Mouse (Mus musculus): ENCODE measurements around the gene Smpdl3b. TPM values are rescaled to one million over a fixed set of nuclear protein-coding genes. Genes with fewer than 3 reads are reported as not detected.
"Not testable (repeated sequence)": the region's sequence is repeated elsewhere in the genome, so short reads cannot be mapped to it uniquely, and the experiment has no call there.

The Smpdl3b gene
- under 1 TPM; 0.36 to 0.94 TPM for total RNA-seq (2021)

DNA sequence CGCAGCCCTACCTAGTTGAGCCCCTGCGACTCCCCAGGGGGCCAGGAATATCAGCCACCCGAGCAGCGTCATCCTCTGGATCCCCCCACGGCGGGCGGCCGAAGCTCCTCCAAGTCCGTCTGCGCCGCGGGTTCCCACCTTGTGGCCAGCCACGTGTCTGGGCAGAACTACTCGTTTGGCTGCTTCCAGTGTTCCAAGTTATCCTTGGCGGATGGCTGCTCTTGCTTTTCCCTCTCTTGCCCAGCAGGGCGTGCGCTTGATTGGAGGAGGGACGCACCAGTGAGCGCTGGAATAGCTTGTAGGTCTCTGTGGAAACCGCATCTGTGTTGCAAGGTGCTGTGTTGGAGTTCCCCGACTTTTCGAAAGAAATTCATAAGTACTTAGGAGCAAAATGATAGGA is at the start of gene Smpdl3b:
Gene Smpdl3b (minus strand): TSS at position 279 of the 400 bp plus-strand sequence.
- intact Hi-C loops (cut with DNase I), result no loop called here
- DNase-seq (ENCODE audit: low spot score), result peak; percentile 70

DNA sequence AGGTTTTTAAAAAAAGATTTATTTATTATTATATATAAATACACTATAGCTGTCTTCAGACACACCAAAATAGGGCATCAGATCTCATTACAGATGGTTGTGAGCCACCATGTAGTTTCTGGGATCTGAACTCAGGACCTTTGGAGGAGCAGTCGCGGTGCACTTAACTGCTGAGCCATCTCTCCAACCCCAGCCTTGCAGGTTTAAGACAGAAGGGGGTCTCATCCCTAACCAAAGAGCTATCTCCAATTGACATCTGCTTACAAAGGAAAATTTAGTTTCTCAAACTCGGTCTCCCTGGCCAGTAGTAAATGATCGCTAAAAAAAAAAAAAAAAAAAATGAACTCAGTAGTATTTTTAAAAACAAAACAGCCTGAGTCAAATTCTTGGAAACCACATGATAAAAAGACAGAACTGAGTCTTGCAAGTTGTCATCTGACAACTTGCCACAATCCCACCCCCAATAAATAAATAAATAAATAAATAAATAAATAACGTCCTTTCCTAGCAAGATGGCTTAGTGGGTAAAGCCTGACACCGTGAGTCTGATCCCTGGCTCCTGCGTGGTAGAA is 49.7 kb upstream of the Smpdl3b start:
- intact Hi-C loops (cut with DNase I), result no loop called here
- no peak for DNase-seq (ENCODE audit: low spot score)

DNA sequence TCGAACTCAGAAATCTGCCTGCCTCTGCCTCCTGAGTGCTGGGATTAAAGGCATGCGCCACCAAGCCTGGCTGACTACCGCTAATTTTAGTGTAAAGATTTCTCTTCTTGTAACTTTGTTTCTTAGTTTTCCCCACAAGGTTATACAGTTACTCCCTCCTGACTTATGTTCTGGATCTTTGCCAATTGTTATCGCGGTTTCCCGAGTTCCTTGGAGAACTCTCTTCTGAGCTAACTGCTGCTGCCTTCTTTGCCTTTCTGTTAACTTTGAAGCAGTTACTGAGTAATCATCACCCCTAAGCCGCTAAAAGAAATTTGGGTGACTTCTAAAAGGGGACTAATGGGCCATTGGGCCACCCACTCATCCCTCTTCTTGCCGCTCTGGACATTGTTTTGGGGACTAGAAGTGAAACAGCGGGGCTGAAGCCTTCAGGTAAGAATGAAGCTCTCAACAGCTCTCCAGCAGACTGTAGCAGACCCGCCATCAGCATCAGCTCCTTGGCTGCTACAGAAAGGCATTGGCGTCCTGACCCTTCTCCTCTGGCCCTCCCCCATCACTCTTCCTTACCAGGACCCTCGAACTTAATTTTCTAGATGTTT is 48.6 kb upstream of the Smpdl3b start:
- DNase-seq (ENCODE audit: low spot score), result no peak
- intact Hi-C loops (cut with DNase I), result no loop called here

DNA sequence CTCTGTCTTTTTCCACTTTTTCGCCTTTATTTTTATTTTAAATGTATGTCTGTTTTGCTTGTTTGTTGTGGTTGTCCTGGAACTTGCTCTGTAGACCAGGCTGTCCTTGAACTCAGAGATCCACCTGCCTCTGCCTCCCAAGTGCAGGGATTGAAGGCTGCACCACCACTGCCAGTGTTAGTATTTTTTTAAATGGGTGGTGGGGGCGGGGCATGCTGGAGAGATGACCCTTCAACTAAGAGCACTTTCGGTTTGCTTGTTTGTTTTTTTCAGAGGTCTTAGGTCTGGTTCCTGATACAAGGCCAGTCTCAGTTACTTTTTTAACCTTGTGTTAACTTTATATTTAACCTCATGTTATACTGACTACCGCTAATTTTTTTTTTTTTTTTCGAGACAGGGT is 48.1 kb upstream of the Smpdl3b start:
- intact Hi-C loops (cut with DNase I), result no loop called here
- no peak for DNase-seq (ENCODE audit: low spot score)

DNA sequence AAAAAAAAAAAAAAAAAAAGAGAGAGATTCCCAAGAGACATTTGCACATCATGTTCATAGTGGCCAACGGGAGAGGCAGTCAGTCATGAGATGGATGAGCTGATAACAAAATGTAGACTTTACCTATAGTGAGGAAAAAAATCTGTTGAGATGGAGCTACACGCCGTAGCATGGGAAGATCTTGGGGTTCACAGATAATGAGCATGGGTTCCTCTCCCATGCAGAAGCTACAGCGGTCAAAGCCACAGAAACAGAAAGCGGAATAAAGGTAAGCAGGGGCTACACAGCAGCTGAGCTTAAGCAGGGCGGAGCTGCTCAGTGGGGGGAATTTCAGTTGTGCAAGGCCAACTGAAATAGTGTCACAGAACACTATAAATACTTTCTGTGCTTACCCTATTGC is 47.3 kb upstream of the Smpdl3b start:
- intact Hi-C loops (cut with DNase I), result no loop called here

DNA sequence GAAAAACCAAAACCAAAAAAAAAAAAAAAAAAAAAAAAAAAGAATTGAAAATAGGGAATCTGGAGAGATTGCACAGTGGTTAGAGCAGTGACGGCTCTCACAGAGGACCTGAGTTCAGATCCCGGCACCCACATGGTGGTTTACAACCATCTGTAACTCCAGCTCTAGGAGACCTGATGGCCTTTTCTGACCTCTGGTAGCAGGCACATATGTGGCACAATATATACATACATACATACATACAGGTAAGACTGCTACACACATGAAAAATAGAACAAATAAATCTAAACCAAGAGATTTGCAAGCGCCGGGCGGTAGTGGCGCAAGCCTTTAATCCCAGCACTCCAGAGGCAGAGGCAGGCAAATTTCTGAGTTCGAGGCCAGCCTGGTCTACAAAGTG is 46.8 kb upstream of the Smpdl3b start:
- DNase-seq (ENCODE audit: low spot score), result no peak
- intact Hi-C loops (cut with DNase I), result no loop called here

More for the DNA sequence above, 47.3 kb upstream of the Smpdl3b start:
- no peak for DNase-seq (ENCODE audit: low spot score)

DNA sequence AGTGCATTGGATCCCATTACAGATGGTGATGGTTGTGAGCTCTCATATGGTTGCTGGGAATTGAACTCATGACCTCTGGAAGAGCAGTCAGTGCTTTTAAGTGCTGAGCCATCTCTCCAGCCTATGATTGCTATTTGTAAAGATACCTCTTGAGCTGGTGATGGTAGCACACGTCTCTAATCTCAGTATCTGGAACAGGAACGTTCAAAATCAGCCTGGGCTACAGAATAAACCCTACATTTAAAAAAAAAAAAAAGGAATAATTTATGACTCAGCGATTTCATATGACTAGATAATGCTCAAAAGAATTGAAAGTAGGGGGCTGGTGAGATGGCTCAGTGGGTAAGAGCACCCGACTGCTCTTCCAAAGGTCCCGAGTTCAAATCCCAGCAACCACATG is 46.2 kb upstream of the Smpdl3b start:
- no peak for DNase-seq (ENCODE audit: low spot score)
- intact Hi-C loops (cut with DNase I), result no loop called here

DNA sequence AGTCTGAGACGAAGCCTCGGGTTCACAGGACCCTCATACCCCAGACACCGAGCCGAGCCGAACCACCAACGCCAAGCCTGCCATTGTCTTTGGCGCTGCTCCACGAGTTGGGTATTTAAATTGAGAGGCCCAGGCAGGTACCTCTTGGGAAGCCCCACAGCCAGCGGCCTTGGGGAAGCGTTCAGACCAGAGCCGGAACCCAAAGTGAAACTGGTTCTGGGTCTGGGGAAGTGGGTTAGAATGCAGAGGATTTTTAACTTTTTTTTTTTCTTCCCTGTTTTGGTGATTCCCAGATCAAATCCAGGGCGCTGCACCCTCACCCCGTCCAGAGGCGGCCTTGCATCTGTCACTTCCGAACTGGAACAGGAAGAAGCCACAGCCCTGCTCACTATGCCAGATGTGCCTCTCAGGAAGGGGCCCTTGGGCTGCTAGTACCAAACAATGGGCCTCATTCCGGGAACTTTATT is 45.2 kb upstream of the Smpdl3b start:
- intact Hi-C loops (cut with DNase I), result no loop called here
- peak; percentile 46 for DNase-seq (ENCODE audit: low spot score)

DNA sequence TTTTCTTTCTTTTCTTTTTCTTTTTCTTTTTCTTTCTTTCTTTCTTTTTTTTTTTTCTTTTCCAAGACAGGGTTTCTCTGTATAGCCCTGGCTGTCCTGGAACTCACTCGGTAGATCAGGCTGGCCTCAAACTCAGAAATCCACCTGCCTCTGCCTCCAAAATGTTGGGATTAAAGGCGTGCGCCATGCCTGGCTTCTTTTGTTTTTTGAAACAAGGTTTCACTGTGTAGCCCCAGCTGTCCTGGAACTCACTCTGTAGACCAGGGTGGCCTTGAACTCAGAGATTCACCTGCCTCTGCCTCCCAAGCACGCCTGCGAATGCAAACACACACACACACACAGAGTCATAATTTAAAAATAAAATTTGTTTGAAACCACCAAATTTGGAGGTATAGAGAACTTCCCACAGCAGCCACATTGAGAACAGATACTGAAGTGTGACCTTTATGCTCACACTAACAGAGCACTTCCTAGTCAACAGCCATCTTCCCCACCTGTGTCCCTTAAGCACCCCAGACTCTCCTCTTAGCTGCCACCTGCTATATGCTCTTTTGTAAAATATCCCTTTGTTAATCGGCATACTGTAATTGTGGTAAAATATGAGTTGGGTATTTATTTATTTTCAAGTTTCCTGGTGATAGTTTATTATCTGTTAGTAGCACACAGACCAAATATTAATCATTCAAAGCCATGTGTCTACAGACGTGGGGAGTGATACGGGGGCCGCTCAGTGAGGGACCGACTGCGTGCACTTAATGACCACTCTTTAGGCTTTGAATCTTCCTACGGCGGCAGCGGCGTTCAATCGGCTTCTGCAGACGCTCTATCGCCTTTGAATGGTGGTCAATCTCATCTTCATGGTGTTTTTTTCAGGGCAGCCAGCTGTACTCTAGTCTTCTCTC is 44.4 kb upstream of the Smpdl3b start:
- intact Hi-C loops (cut with DNase I), result no loop called here
- DNase-seq (ENCODE audit: low spot score), result no peak

DNA sequence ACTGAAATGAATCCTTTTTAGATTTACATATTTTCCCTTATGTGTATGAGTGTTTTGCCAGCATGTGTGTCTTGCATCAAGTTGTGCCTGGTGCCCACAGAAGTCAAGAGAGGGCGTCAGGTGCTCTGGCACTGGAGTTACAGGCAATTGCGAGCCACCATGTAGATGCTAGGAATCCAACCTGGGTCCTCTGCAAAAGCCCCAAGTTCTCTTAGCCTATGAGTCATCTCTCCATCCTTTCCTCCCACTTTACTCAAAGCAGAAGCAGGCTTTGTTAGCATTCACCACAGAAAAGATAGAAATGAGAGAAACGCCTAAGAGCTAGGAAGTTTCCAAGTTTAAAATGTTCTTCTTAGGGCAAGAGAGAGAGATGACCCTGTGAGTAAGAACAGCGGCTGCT is 42.8 kb upstream of the Smpdl3b start:
- no peak for DNase-seq (ENCODE audit: low spot score)
- intact Hi-C loops (cut with DNase I), result no loop called here

DNA sequence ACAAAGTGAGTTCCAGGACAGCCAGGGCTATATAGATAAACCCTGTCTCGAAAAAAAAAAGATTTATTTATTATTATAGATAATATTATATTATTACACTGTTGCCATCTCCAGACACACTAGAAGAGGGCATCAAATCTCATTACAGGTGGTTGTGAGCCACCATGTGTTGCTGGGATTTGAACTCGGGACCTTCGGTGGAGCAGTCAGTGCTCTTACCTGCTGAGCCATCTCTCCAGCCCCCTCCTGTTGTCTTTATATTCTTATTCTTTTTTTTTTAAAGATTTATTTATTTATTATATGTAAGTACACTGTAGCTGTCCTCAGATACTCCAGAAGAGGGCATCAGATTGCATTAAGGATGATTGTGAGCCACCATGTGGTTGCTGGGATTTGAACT is 41.6 kb upstream of the Smpdl3b start:
- intact Hi-C loops (cut with DNase I); DNase-seq (ENCODE audit: low spot score): not testable (repeated sequence)

DNA sequence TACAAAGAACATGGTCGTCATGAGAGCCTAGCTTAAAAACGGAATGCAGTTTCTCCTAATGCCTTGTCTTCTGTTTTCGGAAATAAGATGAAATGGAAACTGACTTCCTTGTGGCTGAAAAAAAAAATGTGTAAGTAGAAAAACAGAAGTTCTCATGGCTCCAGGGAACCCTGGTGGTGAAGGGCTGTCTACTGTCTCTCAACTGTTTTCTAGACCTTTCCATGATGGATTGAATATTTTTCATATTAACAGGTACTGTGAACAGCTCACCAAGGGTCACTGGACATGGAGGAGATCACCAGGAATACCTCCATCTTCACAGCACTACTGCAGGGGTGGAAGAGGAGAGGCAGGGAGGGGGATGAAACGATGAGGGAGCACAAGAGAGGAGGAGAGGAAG is 41.0 kb upstream of the Smpdl3b start:
- DNase-seq (ENCODE audit: low spot score), result no peak
- intact Hi-C loops (cut with DNase I), result no loop called here

DNA sequence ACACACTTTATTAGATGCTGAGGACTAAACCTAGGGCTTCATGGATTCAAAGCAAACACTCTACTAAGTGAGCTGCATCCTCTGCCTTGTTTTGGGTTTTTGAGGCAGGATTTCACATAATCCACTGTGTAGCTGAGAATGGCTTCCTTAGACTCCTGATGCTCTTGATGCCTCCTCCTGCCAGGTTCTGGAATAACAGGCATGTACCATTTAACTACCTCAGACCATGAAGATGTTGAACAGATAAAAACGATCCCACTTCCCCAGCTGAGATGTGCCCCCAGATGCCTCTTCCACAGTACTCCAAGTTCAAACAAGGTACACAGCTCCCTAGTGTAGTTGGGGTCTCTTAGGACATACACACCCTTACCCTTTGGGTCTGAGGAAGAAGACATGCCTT is 40.4 kb upstream of the Smpdl3b start:
- intact Hi-C loops (cut with DNase I), result no loop called here
- no peak for DNase-seq (ENCODE audit: low spot score)

DNA sequence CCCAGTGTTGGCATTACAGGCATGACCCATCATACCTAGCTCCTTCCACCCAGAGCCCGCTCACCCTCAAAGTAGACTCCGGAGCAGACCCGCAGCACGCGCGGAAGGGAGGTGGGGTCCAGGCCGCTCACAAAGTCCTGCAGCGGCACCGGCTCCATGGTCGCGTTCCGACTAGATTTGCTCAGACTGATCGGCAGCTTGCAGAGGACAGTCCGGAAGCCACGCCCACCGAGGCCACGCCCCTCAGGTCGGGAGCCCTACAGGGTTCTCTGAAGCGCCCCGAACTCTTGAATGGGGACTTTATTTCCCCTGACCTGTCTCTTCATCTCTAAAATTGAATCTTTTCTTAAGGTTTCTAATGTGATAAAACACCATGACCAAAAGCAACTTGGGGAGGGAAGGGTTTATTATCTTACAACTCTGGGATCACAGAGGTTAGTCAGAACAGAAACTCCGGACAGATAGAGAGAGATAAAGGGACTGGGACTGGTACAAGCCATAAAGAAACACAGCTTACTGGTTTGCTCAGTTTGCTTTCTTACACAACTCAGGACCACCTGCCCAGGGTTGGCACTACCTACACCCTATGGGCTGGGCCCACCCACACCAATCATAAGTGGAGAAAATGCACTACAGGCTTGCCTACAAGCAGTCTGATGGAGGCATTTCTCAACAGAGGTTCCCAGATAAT is 39.3 kb upstream of the Smpdl3b start, which contains the start of gene Themis2:
Gene Themis2 (minus strand): TSS at position 192 of the 691 bp plus-strand sequence.
- peak; percentile 54 for DNase-seq (ENCODE audit: low spot score)
- intact Hi-C loops (cut with DNase I), result no loop called here

DNA sequence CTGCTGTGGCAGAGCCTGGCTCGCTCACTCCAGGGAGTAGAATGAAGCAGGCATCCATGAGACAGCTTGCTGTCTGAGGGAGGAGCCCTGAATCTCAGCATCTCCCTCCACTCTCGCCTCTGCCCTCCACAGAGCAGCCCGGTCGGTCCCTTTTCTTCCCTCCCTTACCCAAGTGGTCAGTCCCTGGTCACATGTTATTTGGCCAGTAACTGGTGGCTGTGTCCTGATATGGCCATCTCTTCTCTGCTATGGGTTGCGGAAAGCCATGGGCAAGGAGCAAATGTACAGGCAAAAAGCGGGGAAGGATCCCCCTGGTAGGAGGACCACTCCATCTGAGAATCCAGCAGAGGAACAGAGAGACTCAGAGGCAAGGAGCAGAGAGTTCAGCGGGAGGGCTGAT is 38.1 kb upstream of the Smpdl3b start:
- no peak for DNase-seq (ENCODE audit: low spot score)
- intact Hi-C loops (cut with DNase I), result no loop called here

DNA sequence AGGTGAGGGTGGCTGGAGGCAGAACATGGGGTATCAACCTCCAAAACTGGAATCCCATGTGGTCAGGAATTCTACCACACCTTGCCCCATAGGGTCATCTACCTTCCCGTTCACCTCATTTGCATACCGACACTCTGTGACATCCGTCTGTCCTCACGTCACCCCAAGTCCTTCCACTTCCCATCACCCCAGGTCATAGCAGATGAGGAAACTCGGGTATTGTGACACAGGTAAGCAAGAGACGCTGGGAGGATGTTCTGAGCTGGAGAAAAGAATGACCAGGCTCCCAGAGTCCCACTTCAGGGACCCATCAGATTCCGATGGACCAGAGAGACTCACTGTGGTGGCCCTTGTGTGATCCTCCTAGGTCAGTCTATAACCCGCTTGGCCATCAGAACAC is 37.7 kb upstream of the Smpdl3b start:
- no peak for DNase-seq (ENCODE audit: low spot score)
- intact Hi-C loops (cut with DNase I), result no loop called here

DNA sequence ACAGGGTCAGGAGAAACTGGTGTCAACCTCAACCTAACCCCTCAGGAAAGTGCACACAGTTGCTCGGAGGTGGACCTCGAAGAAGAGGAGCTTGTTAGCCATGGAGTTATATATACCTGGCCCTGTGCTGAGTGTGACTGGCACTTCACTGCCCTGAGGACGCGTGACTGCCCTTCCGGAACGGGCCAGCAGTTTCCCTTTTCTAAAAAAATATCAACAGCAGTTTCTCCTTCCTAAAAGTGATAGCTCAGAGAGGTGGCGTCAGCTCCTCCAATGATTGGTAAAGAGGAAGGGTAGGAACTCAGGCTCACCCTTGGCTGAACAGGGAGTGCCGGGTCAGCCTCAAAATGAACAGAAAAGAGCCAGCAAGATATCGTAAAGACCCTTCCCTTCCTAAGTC is 37.0 kb upstream of the Smpdl3b start:
- intact Hi-C loops (cut with DNase I), result no loop called here
- DNase-seq (ENCODE audit: low spot score), result no peak

DNA sequence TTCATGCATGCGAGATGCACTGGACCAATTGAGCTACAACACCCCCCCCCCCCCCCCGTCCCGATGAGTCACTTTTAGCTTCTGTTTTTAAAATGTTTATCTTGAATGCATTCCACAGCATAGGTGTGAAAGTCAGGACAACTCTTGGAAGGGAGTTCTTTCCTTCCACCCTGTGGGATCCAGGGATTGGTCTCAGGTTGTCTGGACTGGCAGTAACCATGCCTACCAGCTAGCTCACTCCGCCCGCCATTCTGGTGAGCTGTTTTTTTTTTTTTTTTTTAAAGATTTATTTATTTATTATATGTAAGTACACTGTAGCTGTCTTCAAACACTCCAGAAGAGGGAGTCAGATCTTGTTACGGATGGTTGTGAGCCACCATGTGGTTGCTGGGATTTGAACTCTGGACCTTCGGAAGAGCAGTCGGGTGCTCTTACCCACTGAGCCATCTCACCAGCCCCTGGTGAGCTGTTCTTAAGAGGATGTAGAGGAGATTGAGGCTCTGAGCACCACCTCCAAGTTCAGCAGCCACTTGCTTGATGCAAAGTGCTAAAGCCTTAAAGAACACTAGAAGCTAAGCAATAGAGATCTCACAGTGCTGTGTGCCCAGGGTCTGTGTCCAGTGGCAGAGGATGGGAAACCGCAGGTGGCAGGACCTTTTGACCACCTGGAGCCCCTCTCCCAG is 36.4 kb upstream of the Smpdl3b start:
- DNase-seq (ENCODE audit: low spot score); intact Hi-C loops (cut with DNase I): not testable (repeated sequence)

DNA sequence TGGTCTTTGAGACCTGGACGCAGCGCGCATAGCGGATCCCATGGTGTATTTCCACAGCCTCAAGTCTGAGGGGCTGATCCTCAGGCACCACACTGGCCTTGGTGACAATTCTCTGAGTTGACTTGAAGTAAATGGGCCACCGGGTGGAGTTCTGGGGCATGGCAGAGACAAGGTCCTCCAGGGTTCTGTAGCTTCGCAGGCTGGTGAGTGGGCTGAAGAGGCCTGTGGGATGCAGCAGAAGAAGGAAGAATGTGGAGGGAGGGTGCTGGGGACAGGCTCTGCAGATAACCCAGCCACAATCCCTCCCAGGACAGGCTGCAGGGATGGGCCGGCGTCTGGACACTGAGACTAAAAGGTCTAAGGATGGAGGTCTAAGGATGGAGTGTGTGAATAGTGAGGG is 32.7 kb upstream of the Smpdl3b start:
- intact Hi-C loops (cut with DNase I), result no loop called here
- DNase-seq (ENCODE audit: low spot score), result no peak

DNA sequence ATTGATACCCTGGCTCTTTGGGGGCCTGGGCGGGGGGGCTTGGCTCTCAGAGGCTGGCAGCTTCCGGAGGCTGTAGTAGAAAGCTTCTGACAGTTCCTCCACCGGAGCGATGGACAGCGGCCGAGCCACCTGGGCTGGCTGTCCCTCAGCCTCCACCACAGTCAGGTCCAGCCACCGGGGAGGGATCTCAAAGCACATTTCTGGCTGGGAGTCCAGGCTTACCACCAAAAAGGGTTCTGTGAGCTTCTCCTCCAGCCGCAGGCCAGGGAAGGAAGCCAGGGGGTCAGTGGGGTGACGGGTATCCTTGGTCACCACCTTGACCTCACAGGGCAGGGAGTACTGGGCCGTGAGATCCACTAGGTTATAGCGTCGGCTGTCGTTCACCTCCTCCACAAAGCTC is 28.2 kb upstream of the Smpdl3b start:
- intact Hi-C loops (cut with DNase I), result no loop called here
- DNase-seq (ENCODE audit: low spot score), result no peak

Measured in heart, postnatal 25 days (tissue).